Mouse (Mus musculus) frontal cortex, postnatal 10 days (tissue): ENCODE results near the gene Ogfod2.

Experiments used
- DNase-seq, 2 experiments: peaks; one replicate each; pipeline ENCODE4 v3.0.0; 2022; ENCODE audit warnings: low spot score in 2 of 2, mixed read lengths in 1 of 2

Gene Ogfod2

DNA sequence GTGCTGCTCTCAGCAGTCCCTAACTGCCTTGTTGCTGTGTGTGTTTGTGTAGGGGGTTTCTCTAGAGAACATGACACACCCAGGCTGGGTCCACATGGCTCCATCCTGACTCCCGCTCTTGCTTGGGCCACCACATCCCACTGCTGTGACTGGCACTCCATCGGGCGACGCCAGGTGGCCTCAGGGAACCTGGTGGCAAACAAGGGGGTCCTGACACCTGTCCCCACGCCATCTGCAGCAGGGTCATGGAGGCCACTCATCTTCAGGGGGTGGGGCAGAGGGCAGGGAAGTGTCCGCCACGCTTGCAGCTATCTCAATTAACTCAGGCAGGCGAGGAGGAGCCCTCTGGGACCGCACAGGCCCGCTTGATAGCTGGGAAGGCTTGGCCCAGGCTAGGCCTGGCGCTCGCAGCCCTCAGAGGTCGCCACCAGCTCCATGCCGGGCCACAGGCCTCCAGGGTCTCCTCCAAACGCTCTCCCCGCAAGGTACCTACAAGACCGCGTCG is 17.0 kb upstream of the Ogfod2 start:
- no peak for DNase-seq

DNA sequence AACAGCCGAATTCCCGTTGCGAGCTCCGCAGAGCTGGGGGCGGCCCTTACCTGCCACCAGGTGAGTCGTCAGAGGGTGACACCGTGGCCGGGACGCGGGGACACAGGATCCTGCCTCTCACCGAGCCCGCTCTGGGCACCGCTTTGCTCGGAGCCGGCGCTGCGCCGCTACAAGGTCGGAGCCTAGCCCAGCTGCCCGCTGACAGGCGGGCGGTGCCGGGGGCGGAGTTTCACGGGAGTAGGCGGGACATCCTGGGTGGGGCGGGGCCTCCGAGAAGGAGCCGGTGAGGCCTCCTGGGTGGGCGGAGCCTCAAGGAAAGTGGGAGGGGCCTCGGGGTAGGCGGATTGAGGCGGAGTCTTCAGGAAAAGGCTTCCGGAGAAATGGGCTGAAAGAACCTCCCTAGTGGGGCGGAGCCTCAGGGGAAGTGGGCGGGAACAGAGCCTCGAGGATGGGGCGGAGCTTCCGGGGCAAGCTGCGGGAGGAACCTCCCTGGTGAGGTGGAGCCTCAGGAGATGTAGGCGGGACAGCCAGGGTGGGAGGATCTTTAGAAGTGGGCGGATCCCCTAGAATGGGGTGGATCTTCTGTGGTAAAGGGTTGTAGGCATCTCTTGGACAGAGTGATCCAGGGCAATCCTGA is 16.4 kb upstream of the Ogfod2 start, which contains the start of gene Abcb9:
Gene Abcb9 (minus strand): TSS at position 203 of the 637 bp plus-strand sequence.
- peak; percentile 96 to 97 for DNase-seq

DNA sequence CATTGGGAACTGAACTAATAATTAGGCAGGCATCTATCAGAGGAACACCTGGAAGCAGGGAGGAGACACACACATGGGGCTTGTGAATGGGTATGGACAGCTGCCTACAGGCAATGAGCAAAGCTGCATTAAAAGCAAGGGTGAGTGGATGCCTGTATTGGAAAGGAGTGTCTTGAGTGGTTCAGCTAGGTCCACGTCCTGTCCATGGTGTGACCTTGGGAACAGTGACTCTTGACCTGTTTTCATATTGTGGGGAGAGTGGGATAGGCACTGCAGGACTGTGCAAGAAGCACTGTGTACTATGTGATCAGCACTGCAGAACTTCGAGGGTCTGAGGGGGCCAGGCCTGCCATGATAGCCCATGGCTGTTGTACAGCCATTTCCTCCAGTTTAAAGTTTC is 13.2 kb upstream of the Ogfod2 start:
- DNase-seq = no peak

DNA sequence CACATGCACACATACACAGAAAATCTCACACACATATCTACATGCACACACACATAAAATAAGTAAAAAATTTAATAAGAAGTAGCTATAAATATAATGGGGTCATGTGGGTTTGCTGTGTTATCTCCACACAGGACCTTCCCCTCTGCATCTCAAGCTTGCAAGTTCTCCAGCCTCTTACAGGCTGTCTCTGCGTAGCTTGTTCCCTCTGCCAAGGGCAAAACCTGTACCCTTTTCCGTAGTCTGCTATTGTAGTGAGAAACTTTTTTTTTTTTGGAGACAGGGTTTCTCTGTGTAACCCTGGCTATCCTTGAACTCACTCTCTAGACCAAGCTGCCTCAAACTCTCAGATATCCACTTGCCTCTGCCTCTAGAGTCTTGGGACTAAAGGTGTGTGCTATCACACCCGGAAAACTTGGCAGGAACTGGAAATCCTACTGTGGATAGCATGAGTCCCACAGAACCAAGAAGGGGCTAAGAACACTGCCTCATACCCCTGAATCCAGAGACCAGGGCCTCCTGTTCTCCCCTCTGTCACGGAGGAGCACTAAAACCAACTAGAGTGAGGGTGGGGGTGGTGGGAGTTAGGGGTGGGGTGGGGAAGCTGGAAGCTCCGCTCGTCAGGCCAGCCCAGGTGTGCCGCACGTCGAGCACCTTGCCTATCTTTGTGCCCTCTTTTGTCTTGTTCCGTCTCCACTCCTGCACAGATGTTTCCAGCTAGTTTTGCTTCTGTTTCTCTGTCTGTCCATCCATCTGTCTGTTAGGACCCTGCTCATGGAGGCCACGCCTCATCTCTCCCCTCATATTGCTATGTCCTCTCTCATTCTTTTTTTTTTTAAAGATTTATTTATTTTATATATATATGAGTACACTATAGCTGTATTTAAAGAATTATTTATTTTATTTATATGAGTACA is 11.7 kb upstream of the Ogfod2 start:
- DNase-seq = no peak

DNA sequence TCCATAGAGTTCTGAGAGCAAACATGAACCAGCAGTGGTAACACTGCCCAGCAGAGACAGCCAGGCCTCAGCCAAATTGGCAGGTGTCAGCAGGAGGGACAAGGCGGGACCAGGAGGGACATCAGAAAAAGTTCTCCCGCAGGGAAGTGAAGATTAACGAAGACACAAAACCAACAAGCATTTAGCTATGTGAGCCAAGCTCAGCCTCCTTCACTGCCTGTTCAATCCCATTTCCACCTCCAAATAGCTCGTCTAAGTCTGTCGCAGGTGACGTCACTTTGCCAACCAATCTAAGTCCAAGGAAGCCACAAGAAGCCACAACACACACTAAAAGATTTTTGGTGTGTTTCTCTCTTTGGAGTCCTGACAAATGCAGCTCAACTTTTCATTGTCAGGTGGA is 9.8 kb upstream of the Ogfod2 start:
- DNase-seq = no peak

DNA sequence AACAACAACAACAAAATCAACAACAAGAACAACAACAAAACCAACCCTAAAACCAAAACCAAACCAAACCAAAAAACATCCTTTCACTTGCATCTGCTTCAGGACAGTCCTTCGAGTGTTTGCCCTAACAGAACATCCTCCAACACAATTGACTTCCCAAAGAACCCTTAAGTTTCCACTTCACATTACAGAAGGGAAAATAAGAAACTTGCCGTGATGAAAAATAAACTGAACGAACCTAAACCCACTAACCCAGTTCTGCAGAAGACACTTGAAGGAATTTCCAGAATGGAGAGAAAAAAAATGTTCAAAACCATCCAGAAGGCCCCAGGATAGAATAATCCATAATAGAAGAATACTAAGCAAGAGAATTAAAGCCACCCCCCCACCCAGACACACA is 9.1 kb upstream of the Ogfod2 start:
- no peak for DNase-seq

DNA sequence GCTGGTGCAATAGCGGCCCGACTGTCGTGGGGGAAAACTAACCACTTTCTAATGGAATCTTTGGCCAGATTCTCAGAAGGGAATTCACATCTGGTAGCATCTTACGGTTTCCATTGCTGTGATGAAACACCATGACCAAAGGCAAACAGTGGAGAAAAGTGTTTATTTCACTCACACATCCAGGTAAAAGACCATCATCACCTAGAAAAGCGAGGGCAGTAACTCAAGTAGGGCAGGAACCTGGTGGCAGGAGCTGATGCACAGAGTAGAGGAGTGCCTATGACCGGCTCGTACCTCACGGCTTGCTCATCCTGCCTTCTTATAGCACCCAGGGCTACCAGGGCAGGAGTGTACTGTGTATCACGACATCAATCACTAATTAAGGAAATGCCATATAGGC is 8.5 kb upstream of the Ogfod2 start:
- DNase-seq = no peak

DNA sequence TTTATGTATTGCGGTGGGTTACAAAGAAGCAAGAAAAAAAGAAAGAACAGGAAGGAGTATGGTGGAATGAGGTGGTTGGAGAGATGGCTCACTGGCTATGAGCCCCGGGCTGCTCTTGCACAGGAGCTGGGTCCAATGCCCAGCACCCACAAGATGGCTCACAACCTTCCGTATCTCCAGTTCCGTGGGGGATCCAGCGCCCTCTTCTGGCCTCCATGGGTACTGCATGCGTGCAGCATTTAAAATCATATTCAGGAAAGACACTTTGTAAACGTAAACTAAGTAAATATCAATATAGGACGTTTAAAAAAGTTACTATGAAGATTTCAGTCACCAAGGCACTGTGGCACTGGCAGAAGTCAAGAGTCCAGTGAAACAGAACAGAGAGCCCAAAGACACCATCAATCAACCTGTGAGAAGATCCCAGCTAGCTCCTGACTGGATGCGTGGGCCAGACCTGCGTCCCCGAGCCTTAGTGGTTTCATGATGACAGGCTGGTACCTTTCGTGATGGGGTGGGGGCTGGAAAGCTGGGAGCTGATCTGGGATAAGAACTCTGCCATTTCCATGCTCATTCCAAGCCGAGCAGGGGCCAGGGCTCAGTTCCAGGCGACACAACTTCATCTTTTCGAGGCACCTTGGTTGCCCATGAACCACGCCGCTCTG is 888 bp upstream of the Ogfod2 start:
- no peak for DNase-seq

DNA sequence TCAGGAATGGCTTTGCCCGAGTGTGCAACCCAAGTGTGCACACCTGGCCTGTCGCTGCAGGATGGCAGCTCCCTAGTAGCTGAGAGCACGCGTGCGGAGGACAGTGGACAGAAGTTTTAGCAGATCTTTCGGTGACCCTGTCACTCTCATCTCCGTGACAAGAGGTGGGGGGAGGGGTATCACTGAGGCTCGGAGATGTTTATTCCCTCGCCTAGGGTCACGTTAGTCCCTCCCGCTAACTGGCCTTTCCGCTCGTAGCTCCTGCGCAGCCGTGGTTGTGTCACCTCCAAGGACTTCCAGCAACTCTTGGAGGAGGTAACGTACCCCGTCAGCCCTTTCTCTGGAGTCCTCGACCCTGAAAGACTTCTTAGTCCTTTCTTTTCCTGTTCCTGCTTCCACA is 434 bp downstream of the Ogfod2 start:
- no peak for DNase-seq

DNA sequence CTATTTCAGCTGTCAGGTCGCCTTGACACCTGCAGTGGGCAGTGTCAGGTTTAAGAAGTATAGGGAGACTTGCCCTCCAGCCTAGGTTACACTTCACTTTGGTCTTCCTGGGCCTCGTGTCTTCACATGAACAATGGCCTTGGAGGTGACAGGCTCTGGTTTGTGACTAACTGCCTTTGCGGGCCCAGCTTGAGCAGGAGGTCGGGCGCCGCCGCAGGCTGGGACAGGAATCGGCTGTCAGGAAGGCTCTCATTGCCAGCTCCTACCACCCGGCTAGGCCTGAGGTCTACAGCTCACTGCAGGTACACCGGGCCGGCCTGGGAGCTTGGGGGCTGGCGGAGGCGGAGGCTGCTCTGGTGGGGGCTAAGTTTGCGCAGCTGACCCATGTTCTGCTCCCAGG is 933 bp downstream of the Ogfod2 start:
- DNase-seq = peak in 1 of 2 experiments; percentile 62

DNA sequence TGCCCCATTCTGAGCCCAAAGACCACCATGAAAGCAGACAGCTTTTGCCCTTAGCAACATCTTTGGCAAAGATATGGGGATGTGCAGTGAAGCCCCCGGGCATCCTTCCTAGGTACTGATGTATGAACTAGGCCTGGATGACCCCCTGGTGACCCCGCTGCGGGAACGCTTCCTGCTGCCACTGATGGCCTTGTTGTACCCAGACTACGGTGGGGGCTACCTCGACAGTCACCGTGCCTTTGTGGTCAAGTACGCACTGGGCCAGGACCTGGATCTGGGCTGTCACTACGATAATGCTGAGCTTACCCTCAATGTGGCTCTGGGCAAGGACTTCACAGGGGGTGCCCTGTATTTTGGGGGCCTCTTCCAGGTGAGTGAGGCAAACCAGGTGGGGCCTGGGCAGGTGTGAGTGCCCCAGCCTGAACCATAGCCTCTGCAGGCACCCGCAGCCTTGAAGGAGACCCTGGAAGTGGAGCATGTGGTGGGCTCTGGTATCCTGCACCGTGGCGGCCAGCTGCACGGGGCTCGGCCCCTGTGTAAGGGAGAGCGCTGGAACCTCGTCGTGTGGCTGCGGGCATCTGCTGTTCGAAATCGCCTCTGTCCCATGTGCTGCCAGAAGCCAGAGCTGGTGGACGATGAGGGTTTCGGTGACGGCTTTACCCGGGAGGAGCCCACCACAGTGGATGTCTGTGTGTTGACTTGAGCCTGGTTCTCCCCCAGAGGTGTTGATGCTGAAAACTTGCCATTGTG is 2.4 kb downstream of the Ogfod2 start:
- no peak for DNase-seq

DNA sequence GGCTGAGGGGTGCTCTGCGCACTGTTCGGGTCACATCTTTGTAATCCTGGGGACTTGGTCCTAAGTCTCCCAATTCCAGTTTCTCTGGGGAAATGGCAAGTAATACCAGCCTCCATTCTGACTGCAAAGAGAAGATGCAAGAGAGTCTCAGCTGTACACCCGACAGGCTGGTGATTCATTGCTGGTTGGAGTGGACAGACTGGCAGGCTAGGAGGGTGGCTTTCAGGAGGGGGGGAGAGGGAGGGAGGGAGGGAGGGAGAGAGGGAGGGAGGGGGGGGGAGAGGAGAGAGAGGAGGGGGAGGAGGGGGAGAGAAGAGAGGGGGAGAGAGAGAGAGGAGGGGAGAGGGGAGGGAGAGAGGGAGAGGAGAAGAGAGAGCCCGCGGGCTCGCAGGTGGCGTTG is 3.4 kb downstream of the Ogfod2 start:
- no peak for DNase-seq

DNA sequence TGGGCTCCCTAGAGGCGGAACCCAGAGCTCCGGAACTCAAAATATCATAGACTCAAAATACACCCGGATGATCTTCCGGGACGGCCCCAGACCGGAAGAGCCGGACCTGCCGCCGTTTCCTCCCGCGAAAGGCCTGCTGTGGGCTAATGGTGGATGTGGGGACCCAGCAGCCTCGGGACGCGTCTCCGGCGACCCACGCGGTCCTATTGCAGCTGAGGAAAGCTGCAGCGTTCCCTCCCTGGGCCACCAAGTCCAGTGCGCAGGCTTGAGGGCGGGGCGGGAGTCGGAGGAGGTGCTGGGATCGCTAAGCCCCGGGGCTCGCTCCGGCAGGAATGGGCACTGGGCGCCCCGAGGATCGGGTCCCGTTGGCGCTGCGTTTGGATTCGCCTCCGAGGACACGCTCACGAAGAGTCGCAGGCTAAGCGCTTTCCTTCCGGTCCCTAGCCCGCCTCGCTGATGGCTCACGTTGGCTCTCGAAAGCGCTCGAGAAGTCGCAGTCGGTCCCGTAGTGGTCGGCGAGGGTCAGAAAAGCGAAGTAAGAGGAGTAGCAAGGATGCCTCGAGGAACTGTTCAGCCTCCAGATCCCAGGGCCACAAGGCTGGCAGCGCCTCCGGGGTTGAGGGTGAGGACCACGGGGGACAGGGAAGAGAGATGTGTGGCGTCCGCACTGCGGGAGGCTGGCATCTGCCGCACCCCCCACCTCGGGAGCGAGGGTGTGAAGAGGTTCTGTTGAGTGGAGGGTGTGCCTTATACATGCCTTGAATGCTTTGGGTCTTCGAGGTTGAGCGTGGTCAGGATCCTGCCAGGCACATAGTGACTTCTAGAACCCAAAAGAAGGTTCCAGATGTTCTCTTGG is 4.1 kb downstream of the Ogfod2 start, which contains the start of gene Arl6ip4:
Gene Arl6ip4 (plus strand): TSS at position 100 of the 856 bp plus-strand sequence.
- peak; percentile 77 to 81 for DNase-seq

DNA sequence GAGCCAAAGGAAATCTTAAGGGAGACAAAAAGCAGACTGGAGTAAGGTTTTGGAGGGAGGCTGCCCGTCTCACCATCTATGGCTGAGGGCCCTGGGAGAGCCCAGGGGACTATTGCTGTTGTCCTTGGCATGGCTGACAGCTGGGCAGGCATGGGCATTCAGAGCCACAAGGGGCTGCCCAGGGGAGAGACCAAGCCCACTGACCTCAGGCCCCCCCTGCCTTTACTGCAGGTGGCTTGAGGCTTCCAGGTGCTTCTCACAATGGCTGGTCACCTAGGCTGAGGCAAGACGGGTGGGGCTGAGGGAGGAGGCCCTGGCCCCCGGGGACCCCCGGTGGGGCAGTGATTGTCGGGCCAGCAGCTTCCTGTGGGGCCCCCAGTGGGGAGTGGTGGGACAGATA is 7.1 kb downstream of the Ogfod2 start:
- DNase-seq = no peak

DNA sequence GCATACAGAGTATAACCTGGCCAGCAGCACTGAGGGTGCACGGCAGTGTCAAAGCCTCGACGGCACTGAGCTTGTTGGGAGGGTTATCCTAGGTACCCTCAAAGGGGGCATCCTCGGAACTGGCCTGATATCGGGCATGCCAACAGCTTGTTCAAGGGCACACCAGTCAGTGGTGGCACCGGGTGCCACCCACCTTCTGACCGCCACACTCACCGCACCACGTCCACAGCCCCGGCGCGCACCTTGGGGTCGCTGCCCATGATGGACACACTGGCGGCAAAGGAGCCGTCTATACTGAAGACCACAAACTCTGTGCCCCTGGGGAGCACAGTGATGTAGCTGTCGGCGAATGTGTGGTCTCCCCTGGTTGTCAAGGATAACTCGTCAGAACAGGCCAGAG is 10.3 kb downstream of the Ogfod2 start:
- no peak for DNase-seq

DNA sequence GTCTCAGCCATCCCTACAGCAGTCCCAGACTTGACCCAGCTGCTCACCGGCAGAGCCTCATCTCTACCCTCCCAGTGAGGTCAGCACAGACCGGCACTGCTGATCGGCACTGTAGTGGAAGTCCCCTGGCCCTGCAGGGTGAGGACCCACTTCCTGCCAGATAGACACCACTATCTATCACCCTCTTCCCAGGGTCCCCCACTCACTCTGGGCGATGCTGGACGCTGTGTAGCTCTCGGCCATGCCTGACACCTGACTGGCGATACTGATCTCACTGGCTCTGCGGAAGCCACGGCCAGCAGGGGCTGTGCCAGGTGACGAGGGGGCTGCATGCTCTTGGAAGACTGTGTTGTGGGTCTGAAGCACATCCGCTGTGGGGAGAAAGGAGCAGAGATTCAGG is 13.0 kb downstream of the Ogfod2 start:
- DNase-seq = no peak

DNA sequence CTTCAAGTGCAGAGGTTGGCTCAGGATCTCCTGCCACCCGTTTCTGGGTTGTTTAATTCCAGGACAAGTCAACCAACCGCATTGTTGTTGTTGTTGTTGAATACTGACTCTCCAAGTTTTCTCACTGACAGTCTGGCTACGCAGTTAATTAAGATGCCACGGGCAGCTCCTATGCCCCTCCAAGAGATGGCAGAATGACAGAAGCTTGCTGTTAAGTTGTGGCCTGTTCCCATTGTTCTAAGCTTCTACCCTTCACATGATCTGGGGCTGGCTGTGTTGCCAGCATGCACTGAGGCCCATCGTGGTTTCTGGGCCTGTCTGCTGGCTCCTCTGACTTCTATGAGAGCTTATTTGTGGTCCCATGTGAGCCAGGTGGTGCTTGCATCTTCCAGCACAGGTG is 22.2 kb downstream of the Ogfod2 start:
- no peak for DNase-seq

DNA sequence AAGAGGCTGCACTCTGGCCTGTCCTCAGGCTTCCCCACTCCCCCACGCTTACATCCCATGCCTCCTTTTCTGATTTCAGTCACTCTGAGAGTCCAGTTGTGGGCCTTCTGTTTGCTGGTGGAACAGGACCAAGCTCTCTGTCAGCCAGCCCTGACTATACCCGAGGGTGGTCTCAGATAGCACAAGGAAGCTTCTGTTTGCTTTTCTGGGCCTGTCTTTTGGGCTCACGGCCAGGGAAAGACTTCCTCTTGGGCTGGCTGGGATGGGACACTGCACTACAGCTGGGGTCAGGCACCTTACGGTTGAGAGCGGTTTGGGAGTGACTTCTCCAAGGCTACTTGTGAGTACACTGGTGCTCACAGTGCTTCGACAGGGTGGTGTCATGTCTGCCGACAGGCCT is 26.0 kb downstream of the Ogfod2 start:
- DNase-seq = no peak

DNA sequence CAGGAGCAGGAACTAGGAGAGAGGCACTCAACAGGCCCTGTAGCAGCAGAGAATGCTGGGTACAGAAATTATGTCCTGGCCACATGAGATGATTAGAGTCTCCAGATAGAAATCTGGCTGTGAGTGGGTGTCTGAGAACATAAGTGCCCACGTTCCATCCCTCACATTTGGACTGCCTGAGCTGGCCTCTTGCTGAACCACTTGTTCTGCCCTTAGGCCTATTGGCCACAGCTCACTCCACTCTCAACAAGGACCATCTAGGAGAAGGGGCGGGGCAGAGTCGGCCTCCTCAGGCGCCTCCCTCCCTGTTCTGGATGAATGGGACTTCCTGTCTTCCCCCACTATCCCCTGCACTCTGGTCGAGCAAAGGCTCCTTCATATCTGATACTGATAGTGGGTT is 36.9 kb downstream of the Ogfod2 start:
- DNase-seq = no peak

DNA sequence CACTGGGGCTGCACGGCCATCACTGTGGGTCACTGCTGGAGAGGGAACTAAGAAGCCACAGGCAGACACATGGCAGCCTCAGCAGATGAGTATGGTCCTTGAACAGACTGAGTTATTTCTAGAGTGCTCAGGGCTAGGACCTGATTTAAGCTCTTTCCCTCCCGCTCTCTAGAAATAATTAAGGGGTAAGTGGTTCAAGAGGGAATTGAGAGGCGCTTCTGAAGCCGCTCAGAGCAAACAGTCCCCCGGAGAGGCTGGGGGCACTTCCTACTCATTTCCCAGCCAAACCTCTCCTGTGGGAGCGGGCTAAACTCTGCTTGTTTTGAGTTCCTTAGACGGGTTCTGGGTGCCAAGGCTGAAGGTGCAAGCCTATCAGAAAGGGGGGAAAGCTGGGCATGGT is 38.8 kb downstream of the Ogfod2 start:
- DNase-seq = no peak

DNA sequence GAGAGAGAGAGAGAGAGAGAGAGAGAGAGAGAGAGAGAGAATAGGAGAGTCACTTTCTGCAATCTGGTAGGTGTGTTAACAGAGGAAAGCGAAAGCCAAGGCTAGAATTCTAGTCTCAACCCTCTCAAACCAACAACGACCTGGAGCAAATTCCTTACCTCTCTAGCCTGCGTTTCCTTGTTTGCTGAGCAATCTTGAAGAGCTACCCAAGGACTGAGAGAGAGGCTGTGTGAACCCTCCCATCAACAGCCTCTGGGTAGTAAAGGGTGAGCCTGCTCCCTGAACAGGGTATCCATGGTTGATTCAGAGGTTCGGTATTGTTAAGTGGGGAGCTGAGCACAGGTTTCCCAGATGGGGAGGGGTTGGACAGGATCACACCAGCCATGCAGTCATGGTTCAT is 40.6 kb downstream of the Ogfod2 start:
- no peak for DNase-seq
